In genomic region chr13:94358101-94358400, GRCm38 (mm10) we compare ENCODE assay signal across 8 mouse cellular contexts. TPM values are rescaled to one million over a fixed set of nuclear protein-coding genes. Genes with fewer than 3 reads are reported as not detected.
DNase-seq lines count a peak whose midpoint lies in the region; ATAC-seq and TF ChIP-seq lines count a peak whose summit lies in the region.

No protein-coding gene starts in this region.

- H3K27ac ChIP-seq in left cerebral cortex, adult 2 months = peak overlapping the region; percentile 84
- peak overlapping the region; percentile 87 for H3K27ac ChIP-seq in hindbrain, embryonic 15.5 days (replicated peaks)
- H3K27ac ChIP-seq in midbrain, embryonic 15.5 days = peak overlapping the region; percentile 77

- intact Hi-C loops in left cerebral cortex, adult 2 months (cut with DNase I) = loop anchor here (2.0 kb wide), 1 partner anchor 73 kb away; the partner anchor contains the start of gene Scamp1
- intact Hi-C loops in left cerebral cortex, postnatal 36 days (cut with DNase I) = loop anchor here (2.0 to 10.0 kb wide), 2 partner anchors 73 to 563 kb away; partner anchors contain the start of gene Scamp1

- peak; percentile 39; the same call in 1 of the 2 replicates for ATAC-seq in hindbrain, embryonic 15.5 days (ENCODE audit: low FRiP score, low read depth)
- peak; percentile 69 for ATAC-seq in midbrain, embryonic 15.5 days (replicated peaks)

- no peak for TF ChIP-seq CTCF in left cerebral cortex, adult 2 months (IDR thresholded peaks at IDR 0.05)

- H3K4me1 ChIP-seq in hindbrain, embryonic 15.5 days (replicated peaks) = peaks cover 23% of the 10 kb centered on the region
- H3K4me1 ChIP-seq in midbrain, embryonic 15.5 days = peaks cover 15% of the 10 kb centered on the region

- peak overlapping the region; percentile 79 for H3K4me2 ChIP-seq in hindbrain, embryonic 15.5 days
- H3K4me2 ChIP-seq in midbrain, embryonic 15.5 days = peak overlapping the region; percentile 83

- WGBS in hindbrain, embryonic 15.5 days = under 1% methylated on average over 9 of the region's 9 CpGs
- WGBS in midbrain, embryonic 15.5 days = 2% methylated on average over 9 of the region's 9 CpGs

- H3K36me3 ChIP-seq in hindbrain, embryonic 15.5 days = no peaks in the 10 kb centered on the region
- no peaks in the 10 kb centered on the region for H3K36me3 ChIP-seq in midbrain, embryonic 15.5 days (replicated peaks)

- no peaks in the 10 kb centered on the region for H3K27me3 ChIP-seq in hindbrain, embryonic 15.5 days
- H3K27me3 ChIP-seq in midbrain, embryonic 15.5 days (replicated peaks) = no peaks in the 10 kb centered on the region

- H3K9ac ChIP-seq in hindbrain, embryonic 15.5 days = peak overlapping the region; percentile 78
- peak overlapping the region; percentile 91 for H3K9ac ChIP-seq in midbrain, embryonic 15.5 days

- H3K4me3 ChIP-seq in left cerebral cortex, adult 2 months = peak overlapping the region; percentile 98
- H3K4me3 ChIP-seq in hindbrain, embryonic 15.5 days = peak overlapping the region; percentile 90
- H3K4me3 ChIP-seq in midbrain, embryonic 15.5 days = peak overlapping the region; percentile 98

- H3K9me3 ChIP-seq in hindbrain, embryonic 15.5 days = 0 out of 2 replicates have a peak, but pooled peaks cover 3% of the 10 kb centered on the region
- H3K9me3 ChIP-seq in midbrain, embryonic 15.5 days = no peaks in the 10 kb centered on the region

- DNase-seq in left cerebral cortex, adult 2 months (ENCODE audit: extremely low spot score in 1 of 2, low spot score in 2 of 2) = no peak
- DNase-seq in left cerebral cortex, postnatal 36 days (ENCODE audit: low spot score in 2 of 2) = no peak
- peak; percentile 75 to 76 for DNase-seq in cerebellum, postnatal 10 days
- DNase-seq in thymus, adult 18-20 months = no peak
- DNase-seq in urinary bladder, postnatal 14 days (ENCODE audit: low spot score) = no peak
- no peak for DNase-seq in urinary bladder, adult 2 months (ENCODE audit: low spot score)

RNA-seq across cellular contexts. Expression of gene Ap3b1, which starts 0.7 kb away (rescaled TPM):
- total RNA-seq in left cerebral cortex, adult 2 months (2021) = 10 to 100 TPM; 45.4 to 46.8 TPM
- total RNA-seq in left cerebral cortex, postnatal 36 days (2021) = 10 to 100 TPM; 41.1 to 44.3 TPM
- 27.5 and 29.5 TPM in 2 replicates for polyA plus RNA-seq in hindbrain, embryonic 15.5 days (2015; fragmentation: Nextera tagmentation; extraction: Ambion mirVana)
- 27.3 and 27.7 TPM in 2 replicates for polyA plus RNA-seq in midbrain, embryonic 15.5 days (2015; fragmentation: Nextera tagmentation; extraction: Ambion mirVana)
- 48.0 and 63.8 TPM in 2 replicates for polyA plus RNA-seq in urinary bladder, adult 2 months (2012; rRNA removed)

Comparison
In these comparisons a context has a peak if more than half of its experiments do, and no peak if none do; other contexts are left out.
1. DNase-seq: peak in cerebellum, postnatal 10 days (2 of 2); none in left cerebral cortex, adult 2 months (0 of 2), left cerebral cortex, postnatal 36 days (0 of 2), thymus, adult 18-20 months (0 of 2), urinary bladder, postnatal 14 days (single experiment) and urinary bladder, adult 2 months (single experiment).
2. Peak in every context shown above with its lines, with median percentiles within 50 percentile points of each other: H3K27ac ChIP-seq and H3K4me3 ChIP-seq.